Comparison of ENCODE assay signal across 14 mouse cellular contexts in genomic region chr15:28105956-28106355, GRCm38 (mm10).
DNase-seq lines count a peak whose midpoint lies in the region; ATAC-seq and TF ChIP-seq lines count a peak whose summit lies in the region.
"Had no signal": no experiment of that assay in that cellular context is flagged by ENCODE, and none has a peak within 500 bp of the region (broad histone marks: within the 10 kb centered on the region; RNA-seq: fewer than 3 reads in every experiment).

No protein-coding gene starts in this region.

- H3K9ac ChIP-seq in kidney, postnatal 0 days (ENCODE audit: low read depth, low read length): no peak overlapping the region
- H3K9ac ChIP-seq in kidney, embryonic 14.5 days (ENCODE audit: low read depth, low read length): no peak overlapping the region
- H3K9ac ChIP-seq: hindbrain, embryonic 15.5 days had no signal

- no peaks in the 10 kb centered on the region for H3K36me3 ChIP-seq in kidney, postnatal 0 days (ENCODE audit: insufficient read depth, low read length)
- no peaks in the 10 kb centered on the region for H3K36me3 ChIP-seq in kidney, embryonic 14.5 days (ENCODE audit: control insufficient read depth, insufficient read depth, low read length)
- H3K36me3 ChIP-seq in heart, embryonic 10.5 days: no peaks in the 10 kb centered on the region
- H3K36me3 ChIP-seq: hindbrain, embryonic 15.5 days; limb, embryonic 10.5 days; midbrain, embryonic 10.5 days had no signal

- H3K9me3 ChIP-seq in kidney, postnatal 0 days (replicated peaks; ENCODE audit: low read length): no peaks in the 10 kb centered on the region
- no peaks in the 10 kb centered on the region for H3K9me3 ChIP-seq in kidney, embryonic 14.5 days (ENCODE audit: control insufficient read depth, low read length)
- H3K9me3 ChIP-seq in heart, embryonic 10.5 days: no peaks in the 10 kb centered on the region
- H3K9me3 ChIP-seq: hindbrain, embryonic 15.5 days; limb, embryonic 10.5 days; midbrain, embryonic 10.5 days had no signal

- no peaks in the 10 kb centered on the region for H3K4me1 ChIP-seq in kidney, postnatal 0 days (replicated peaks; ENCODE audit: insufficient read depth, low read length)
- H3K4me1 ChIP-seq in kidney, embryonic 14.5 days (ENCODE audit: control insufficient read depth, insufficient read depth, low read length): no peaks in the 10 kb centered on the region
- H3K4me1 ChIP-seq in heart, embryonic 10.5 days: no peaks in the 10 kb centered on the region
- H3K4me1 ChIP-seq: hindbrain, embryonic 15.5 days; limb, embryonic 10.5 days; midbrain, embryonic 10.5 days had no signal

- no peaks in the 10 kb centered on the region for H3K27me3 ChIP-seq in kidney, postnatal 0 days (ENCODE audit: insufficient read depth, low read length)
- H3K27me3 ChIP-seq in kidney, embryonic 14.5 days (ENCODE audit: control insufficient read depth, insufficient read depth, low read length): no peaks in the 10 kb centered on the region
- H3K27me3 ChIP-seq in heart, embryonic 10.5 days (ENCODE audit: insufficient read depth, poor library complexity, severe bottlenecking): no peaks in the 10 kb centered on the region
- H3K27me3 ChIP-seq: hindbrain, embryonic 15.5 days had no signal

- no peak for TF ChIP-seq CTCF in kidney, postnatal 0 days (IDR thresholded peaks at IDR 0.05; ENCODE audit: low read depth)

- no peak overlapping the region for H3K4me2 ChIP-seq in kidney, postnatal 0 days (ENCODE audit: low read length)
- H3K4me2 ChIP-seq in kidney, embryonic 14.5 days (replicated peaks; ENCODE audit: low read depth, low read length): no peak overlapping the region
- H3K4me2 ChIP-seq: hindbrain, embryonic 15.5 days had no signal

- WGBS in kidney, postnatal 0 days: 67% methylated on average over 5 of the region's 5 CpGs
- 66% methylated on average over 5 of the region's 5 CpGs for WGBS in kidney, embryonic 14.5 days
- 45% methylated on average over 5 of the region's 5 CpGs for WGBS in heart, embryonic 10.5 days

- no peak overlapping the region for H3K27ac ChIP-seq in kidney, postnatal 0 days
- no peak overlapping the region for H3K27ac ChIP-seq in kidney, embryonic 14.5 days (ENCODE audit: low read depth, low read length)
- H3K27ac ChIP-seq in heart, embryonic 10.5 days: no peak overlapping the region; the same call in 1 of the 2 replicates
- H3K27ac ChIP-seq: gastrocnemius, adult 2 months; hindbrain, embryonic 15.5 days; layer of hippocampus, adult 2 months; limb, embryonic 10.5 days; midbrain, embryonic 10.5 days had no signal

- peak; percentile 42 for DNase-seq in kidney, postnatal 0 days (ENCODE audit: low spot score)
- peak; percentile 78 for DNase-seq in heart, embryonic 10.5 days (ENCODE audit: low spot score)
- DNase-seq in heart, postnatal 4 days: peak; percentile 32
- peak; percentile 2 for DNase-seq in lung, postnatal 36 days
- no peak for DNase-seq in layer of hippocampus, adult 9-10 months (ENCODE audit: low spot score)
- no peak for DNase-seq in thymus, postnatal 10 days (ENCODE audit: low spot score in 2 of 2)
- DNase-seq: cerebellum, postnatal 36 days; gastrocnemius, adult 2 months; thymus, postnatal 14 days had no signal

- ATAC-seq in kidney, postnatal 0 days (replicated peaks; ENCODE audit: low FRiP score, low read depth): no peak
- no peak for ATAC-seq in kidney, embryonic 14.5 days (ENCODE audit: low FRiP score, low TSS enrichment)

- H3K4me3 ChIP-seq in kidney, postnatal 0 days (replicated peaks; ENCODE audit: low read depth, low read length): no peak overlapping the region
- H3K4me3 ChIP-seq in kidney, embryonic 14.5 days (ENCODE audit: low read length): no peak overlapping the region
- no peak overlapping the region for H3K4me3 ChIP-seq in heart, embryonic 10.5 days
- H3K4me3 ChIP-seq: gastrocnemius, adult 2 months; hindbrain, embryonic 15.5 days; layer of hippocampus, adult 2 months; limb, embryonic 10.5 days; midbrain, embryonic 10.5 days had no signal

Comparison
In these comparisons a context has a peak if more than half of its experiments do, and no peak if none do; other contexts are left out.
1. DNase-seq: peak in kidney, postnatal 0 days (single experiment), heart, embryonic 10.5 days (single experiment), heart, postnatal 4 days (single experiment) and lung, postnatal 36 days (single experiment); none in layer of hippocampus, adult 9-10 months (single experiment) and thymus, postnatal 10 days (0 of 2).